Mouse (Mus musculus) CH12.LX (cell line): Measurements from ENCODE around the gene Dclk2. TPM values are rescaled to one million over a fixed set of nuclear protein-coding genes. Genes with fewer than 3 reads are reported as not detected.

ENCODE experiments used
- DNase-seq: peaks from one replicate; pipeline ENCODE4 v3.0.0-alpha.2; 2013; ENCODE audit errors: extremely low read depth
- H3K27ac ChIP-seq: 2 replicates; pipeline ENCODE4 v1.5.1; 2012; ENCODE audit warnings: low read depth, mild to moderate bottlenecking, control low read depth, moderate library complexity; ENCODE audit not compliant: insufficient read depth
- H3K27me3 ChIP-seq: replicated peaks from 2 replicates; pipeline ENCODE3; 2012; ENCODE audit warnings: inconsistent platforms
- H3K36me3 ChIP-seq, 2 experiments: replicated peaks in 1 of 2; 2 replicates each; pipeline versions ENCODE3 to v1.6.1; 2012; ENCODE audit warnings: inconsistent platforms in 1 of 2, low read length in 1 of 2, mild to moderate bottlenecking in 1 of 2, mixed read lengths in 1 of 2, moderate library complexity in 1 of 2; ENCODE audit not compliant: control insufficient read depth in 1 of 2, insufficient read depth in 1 of 2
- H3K4me1 ChIP-seq, 2 experiments: 2 replicates each; pipeline ENCODE4 v1.6.1; 2012; ENCODE audit warnings: inconsistent platforms in 1 of 2, moderate library complexity in 1 of 2; ENCODE audit not compliant: insufficient read depth in 2 of 2, control insufficient read depth in 1 of 2
- H3K4me2 ChIP-seq: 2 replicates; pipeline ENCODE4 v1.6.1; 2012; ENCODE audit warnings: low read depth, mild to moderate bottlenecking, control low read depth; ENCODE audit not compliant: poor library complexity, insufficient read depth, severe bottlenecking
- H3K4me3 ChIP-seq, 3 experiments: fragments of 150-350 bp in 1 of 3; sonication (generic) in 1 of 3; replicated peaks in 1 of 3; 2 replicates each; pipeline versions ENCODE3 to v1.5.1; 2011 to 2012; ENCODE audit warnings: low read depth in 2 of 3, low read length in 2 of 3, mild to moderate bottlenecking in 2 of 3, moderate library complexity in 2 of 3, control low read depth in 1 of 3, improper control_type of control experiment in 1 of 3, inconsistent platforms in 1 of 3, mixed read lengths in 1 of 3; ENCODE audit not compliant: poor library complexity in 1 of 3
- H3K79me2 ChIP-seq: replicated peaks from 2 replicates; pipeline ENCODE4 v1.6.1; 2012; ENCODE audit warnings: mild to moderate bottlenecking, moderate library complexity; ENCODE audit not compliant: control insufficient read depth, poor library complexity, insufficient read depth, severe bottlenecking; ENCODE audit errors: extremely low read depth
- H3K9ac ChIP-seq: 2 replicates; pipeline ENCODE4 v1.6.1; 2012; ENCODE audit warnings: low read depth, mild to moderate bottlenecking, control low read depth, moderate library complexity; ENCODE audit not compliant: insufficient read depth
- H3K9me3 ChIP-seq: replicated peaks from 2 replicates; pipeline ENCODE3; 2012; ENCODE audit warnings: low read length, inconsistent platforms, mixed read lengths
- BHLHE40 ChIP-seq: IDR thresholded peaks from 2 replicates; pipeline ENCODE4 v1.6.1; 2011; ENCODE audit warnings: mild to moderate bottlenecking, low read depth, low read length, improper control_type of control experiment
- CHD1 ChIP-seq: IDR thresholded peaks from 2 replicates; pipeline ENCODE4 v1.6.1; 2012; ENCODE audit warnings: low read depth, low read length, improper control_type of control experiment, inconsistent platforms
- CTCF ChIP-seq, 2 experiments: IDR thresholded peaks in 1 of 2; conservative IDR thresholded peaks in 1 of 2; 2 replicates each; pipeline ENCODE4 v1.5.1; 2011 to 2012; ENCODE audit warnings: low read depth in 2 of 2, low read length in 2 of 2, improper control_type of control experiment in 1 of 2, inconsistent platforms in 1 of 2, mild to moderate bottlenecking in 1 of 2, moderate library complexity in 1 of 2
- ELF1 ChIP-seq: IDR thresholded peaks from 2 replicates; pipeline ENCODE4 v1.6.1; 2014; ENCODE audit warnings: low read depth, mild to moderate bottlenecking, inconsistent platforms, low read length, improper control_type of control experiment
- GABPA ChIP-seq: IDR thresholded peaks from 2 replicates; pipeline ENCODE4 v1.6.1; 2012; ENCODE audit warnings: low read depth, low read length, improper control_type of control experiment, inconsistent platforms; ENCODE audit not compliant: insufficient replicate concordance
- IRF4 ChIP-seq: IDR thresholded peaks from 2 replicates; pipeline ENCODE4 v1.6.1; 2014; ENCODE audit warnings: low read depth, mild to moderate bottlenecking, inconsistent platforms, low read length, improper control_type of control experiment
- MAX ChIP-seq: IDR thresholded peaks from 2 replicates; pipeline ENCODE4 v1.6.1; 2011; ENCODE audit warnings: low read length, improper control_type of control experiment
- MEF2A ChIP-seq: IDR thresholded peaks from 2 replicates; pipeline ENCODE4 v1.6.1; 2014; ENCODE audit warnings: low read depth, mild to moderate bottlenecking, inconsistent platforms, low read length, improper control_type of control experiment, borderline replicate concordance
- MXI1 ChIP-seq: IDR thresholded peaks from 2 replicates; pipeline ENCODE4 v1.6.1; 2011; ENCODE audit warnings: mild to moderate bottlenecking, low read depth, low read length, improper control_type of control experiment
- NELFE ChIP-seq: IDR thresholded peaks from 2 replicates; pipeline ENCODE4 v1.6.1; 2011; ENCODE audit warnings: low read depth, low read length, improper control_type of control experiment
- NRF1 ChIP-seq: IDR thresholded peaks from 2 replicates; pipeline ENCODE4 v1.6.1; 2014; ENCODE audit warnings: low read depth, mild to moderate bottlenecking, inconsistent platforms, low read length, improper control_type of control experiment, moderate library complexity
- PAX5 ChIP-seq: IDR thresholded peaks from 2 replicates; pipeline ENCODE4 v1.6.1; 2012; ENCODE audit warnings: low read length, inconsistent platforms, mixed read lengths
- POLR2AphosphoS2 ChIP-seq: IDR thresholded peaks from 2 replicates; pipeline ENCODE4 v1.6.1; 2011; ENCODE audit warnings: low read depth, low read length, improper control_type of control experiment
- RAD21 ChIP-seq: IDR thresholded peaks from 2 replicates; pipeline ENCODE4 v1.6.1; 2011; ENCODE audit warnings: low read depth, mild to moderate bottlenecking, low read length, improper control_type of control experiment, moderate library complexity
- RCOR1 ChIP-seq: conservative IDR thresholded peaks from 2 replicates; pipeline ENCODE4 v1.6.1; 2012; ENCODE audit warnings: low read depth, mild to moderate bottlenecking, inconsistent platforms, low read length, improper control_type of control experiment
- SMC3 ChIP-seq: IDR thresholded peaks from 2 replicates; pipeline ENCODE4 v1.6.1; 2011; ENCODE audit warnings: low read depth, low read length, improper control_type of control experiment
- TCF12 ChIP-seq: IDR thresholded peaks from 2 replicates; pipeline ENCODE4 v1.6.1; 2014; ENCODE audit warnings: low read depth, mild to moderate bottlenecking, inconsistent platforms, low read length, improper control_type of control experiment
- ZC3H11A ChIP-seq: IDR thresholded peaks from 2 replicates; pipeline ENCODE4 v1.6.1; 2012; ENCODE audit warnings: low read depth, mild to moderate bottlenecking, inconsistent platforms, low read length, improper control_type of control experiment
- dilution Hi-C: fragments of 300-500 bp; cut with MboI; formaldehyde crosslinking; loops from 2 replicates; pipeline ENCODE4 v1.14.3; 2020; ENCODE audit warnings: low sequenced_read_pairs; ENCODE audit not compliant: extremely low pct_unique_long_range_greater_than_20kb, extremely low pct_ligation_motif_present
- in situ Hi-C: fragments of 300-500 bp; cut with MboI; formaldehyde crosslinking; loops from 3 replicates; pipeline ENCODE4 v1.14.3; 2019; ENCODE audit warnings: low sequenced_read_pairs, low pct_ligation_motif_present, low pct_unique_long_range_greater_than_20kb, mixed read lengths
- polyA plus RNA-seq: library from polyadenylated mRNA; unstranded; fragments of >175 nt; gene quantifications from 2 replicates; pipeline ENCODE4 v1.2.1, GENCODE M21; 2012; ENCODE audit warnings: low read depth; ENCODE audit not compliant: insufficient read length
- total RNA-seq, 2 experiments: library from RNA; depleted of rRNA; stranded (reverse); fragments of 300-350 nt in 1 of 2; fragments of >200 nt in 1 of 2; gene quantifications; 2 replicates each; pipeline ENCODE4 v1.2.3; 2012 to 2014

The Dclk2 gene
- total and polyA plus RNA-seq, 3 experiments = 0.93 to 2.0 (median 1.0) TPM

DNA sequence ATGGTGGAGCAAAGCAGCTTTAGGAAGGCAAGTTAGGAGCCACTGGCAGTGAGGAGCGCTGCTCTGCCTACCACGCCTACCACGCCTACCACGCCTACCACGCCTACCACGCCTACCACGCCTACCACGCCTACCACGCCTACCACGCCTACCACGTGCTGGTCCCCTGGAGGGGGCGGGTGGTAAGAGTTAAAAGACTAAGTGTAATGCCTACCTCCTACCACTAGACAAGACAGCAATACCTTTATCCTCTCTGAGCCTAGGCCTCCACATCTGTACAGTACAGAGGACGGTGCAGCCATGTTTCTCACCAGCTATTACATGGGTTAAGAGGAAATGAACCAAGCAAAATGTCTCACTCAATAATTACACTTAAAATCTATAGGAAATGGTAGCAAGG is 5.4 kb downstream of the Dclk2 start:
- Histone ChIP-seq H3K79me2 (no peaks in the 10 kb centered on the region), H3K36me3 (no peaks in the 10 kb centered on the region), H3K27ac (no peak overlapping the region), H3K9me3 (no peaks in the 10 kb centered on the region), H3K4me1 (peaks cover 4 to 28% of the 10 kb centered on the region in 2 experiments), H3K4me2 (no peak overlapping the region), H3K4me3 (no peak overlapping the region), H3K27me3 (no peaks in the 10 kb centered on the region), H3K9ac (no peak overlapping the region)
- peak; percentile 74 for DNase-seq
- in situ Hi-C loops = no loop called here
- dilution Hi-C loops = no loop called here
- no peak for TF ChIP-seq MEF2A
- peak; percentile 30; the same call in 1 of the 2 replicates for TF ChIP-seq BHLHE40
- peak; percentile 17; the same call in 1 of the 2 replicates for TF ChIP-seq MAX
- TF ChIP-seq RCOR1 = no peak
- TF ChIP-seq RAD21 = no peak
- 0 out of 4 replicates have a peak, but pooled peaks of 1 of the 2 experiments have one; percentile 20 for TF ChIP-seq CTCF (conservative IDR thresholded peaks at IDR 0.05 in 1 of 2, IDR thresholded peaks at IDR 0.05 in 1 of 2; ENCODE audit: low read depth in 2 of 2, low read length in 2 of 2)
- TF ChIP-seq CHD1 = no peak
- no peak for TF ChIP-seq NELFE
- TF ChIP-seq, all 38 proteins: peak for 3

DNA sequence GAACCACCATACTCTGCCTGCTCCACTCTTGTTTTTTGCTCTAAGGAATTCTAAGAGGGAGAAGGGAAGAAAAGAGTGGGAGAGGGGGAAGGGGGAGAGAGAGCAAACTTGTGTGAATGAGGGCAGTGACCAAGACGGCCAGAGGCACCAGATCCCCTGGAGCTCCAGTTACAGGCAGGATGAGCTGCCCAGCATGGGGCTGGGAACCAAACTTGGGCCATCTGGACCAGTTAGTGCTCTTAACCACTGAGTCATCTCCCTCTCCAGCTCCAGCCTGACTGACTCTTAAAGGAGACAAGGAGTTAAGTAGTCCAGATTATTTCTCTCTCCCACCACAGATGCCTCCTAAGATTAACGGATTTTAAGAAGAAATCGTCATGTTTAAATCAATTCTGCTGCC is 6.3 kb downstream of the Dclk2 start:
- Histone ChIP-seq H3K27me3 (no peaks in the 10 kb centered on the region), H3K4me2 (no peak overlapping the region), H3K27ac (no peak overlapping the region), H3K4me1 (peaks cover 0 to 28% of the 10 kb centered on the region in 2 experiments; a peak in 2 of 4 replicates), H3K79me2 (no peaks in the 10 kb centered on the region), H3K9ac (no peak overlapping the region), H3K9me3 (no peaks in the 10 kb centered on the region), H3K4me3 (no peak overlapping the region), H3K36me3 (no peaks in the 10 kb centered on the region)
- TF ChIP-seq GABPA (no peak), SMC3 (no peak), POLR2AphosphoS2 (no peak), TCF12 (no peak), PAX5 (no peak)
- DNase-seq = no peak
- in situ Hi-C loops = no loop called here
- dilution Hi-C loops = no loop called here

DNA sequence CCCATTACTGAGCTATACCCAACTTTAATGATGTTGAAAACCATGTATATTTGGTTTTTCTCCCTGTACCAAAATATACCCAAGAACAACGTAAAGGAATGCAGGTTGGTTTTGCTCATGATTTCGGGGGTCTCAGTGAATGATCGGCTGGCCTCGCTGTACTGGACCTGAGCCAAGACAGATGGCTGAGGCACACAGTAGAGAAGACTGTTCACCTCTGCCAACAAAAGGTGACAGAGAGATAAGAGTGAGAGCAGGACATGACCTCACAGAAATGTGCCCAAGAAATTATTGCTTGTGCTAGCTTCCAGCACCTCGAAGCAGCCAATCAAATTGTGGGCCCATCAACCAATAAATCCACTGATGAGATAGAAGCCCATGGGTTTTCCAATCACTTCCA is 22.3 kb downstream of the Dclk2 start:
- Histone ChIP-seq H3K9ac (no peak overlapping the region), H3K27ac (no peak overlapping the region), H3K4me1 (peaks cover 5 to 15% of the 10 kb centered on the region in 2 experiments; a peak in 3 of 4 replicates), H3K4me2 (no peak overlapping the region), H3K9me3 (peaks cover 7% of the 10 kb centered on the region), H3K36me3 (peaks cover 0 to 3% of the 10 kb centered on the region in 2 experiments), H3K27me3 (no peaks in the 10 kb centered on the region), H3K4me3 (no peak overlapping the region), H3K79me2 (no peaks in the 10 kb centered on the region)
- no peak for DNase-seq
- no peak for TF ChIP-seq NRF1
- no peak for TF ChIP-seq IRF4
- TF ChIP-seq RCOR1 = no peak
- no peak for TF ChIP-seq ELF1
- TF ChIP-seq MXI1 = no peak
- no peak for TF ChIP-seq ZC3H11A
- TF ChIP-seq POLR2AphosphoS2 = no peak
- dilution Hi-C loops (no loop called here), in situ Hi-C loops (no loop called here)
